Mouse (Mus musculus): ENCODE results near the gene Tfap2d.

Gene Tfap2d

DNA sequence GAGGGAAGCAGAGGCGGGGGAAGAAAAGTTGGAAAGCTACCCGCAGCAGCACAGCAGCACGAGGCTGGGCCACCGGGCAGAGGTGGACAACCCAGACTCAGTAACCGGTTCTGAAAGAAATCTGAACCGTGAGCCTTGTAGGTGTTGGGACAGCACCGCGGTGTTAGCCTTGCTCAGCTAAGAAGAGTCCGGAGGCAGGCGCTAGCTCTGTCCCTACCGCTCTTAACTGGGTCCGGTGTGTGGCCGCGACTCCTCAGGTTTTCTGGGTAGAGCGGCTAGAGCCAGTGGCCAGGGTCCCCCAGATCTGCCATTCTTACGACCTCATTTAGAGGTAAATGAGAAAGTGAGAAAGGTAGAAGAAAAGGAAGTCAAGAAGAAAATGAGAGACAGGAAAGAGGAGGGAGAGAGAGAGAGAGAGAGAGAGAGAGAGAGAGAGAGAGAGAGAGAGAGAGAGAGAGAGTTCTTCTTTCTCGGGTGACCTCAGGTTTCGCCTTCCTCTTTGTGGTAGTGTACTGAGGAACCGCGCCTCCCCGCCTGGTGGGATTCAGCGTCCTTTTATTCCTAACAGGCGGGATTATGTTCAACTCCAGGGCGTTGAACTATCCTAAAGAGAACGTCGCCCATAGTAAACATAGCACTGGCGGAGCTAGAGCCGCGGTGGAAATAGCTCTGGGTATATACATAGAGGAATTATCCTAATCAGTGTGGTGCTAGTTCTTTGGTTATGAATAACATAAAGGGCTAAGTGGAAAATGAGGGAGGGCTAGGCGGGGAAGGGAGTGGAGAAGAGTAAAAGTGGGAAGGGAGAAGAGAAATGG, 107.6 kb downstream of the Tfap2d start:
- no peak for DNase-seq (ENCODE audit: low read depth, low spot score)

DNA sequence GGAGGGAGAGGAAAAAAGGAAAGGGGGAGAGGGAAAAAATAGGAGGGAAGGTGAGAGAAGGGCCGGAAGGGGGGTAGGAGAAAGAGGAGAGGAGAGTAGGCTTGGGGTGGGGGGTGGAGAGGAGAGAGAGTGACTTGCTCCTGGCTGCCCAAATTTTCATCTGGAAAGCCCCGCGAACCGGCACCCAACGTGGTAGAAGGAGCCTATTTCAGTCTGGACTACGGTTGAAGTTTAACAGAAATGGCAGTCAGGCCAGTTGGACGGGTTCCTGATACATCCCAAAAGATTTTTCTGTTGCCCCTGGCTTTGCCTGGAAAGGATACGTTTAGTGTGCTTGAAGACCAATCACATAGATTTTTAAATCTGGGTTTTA, 108.2 kb downstream of the Tfap2d start:
- DNase-seq (ENCODE audit: low read depth, low spot score): no peak

DNA sequence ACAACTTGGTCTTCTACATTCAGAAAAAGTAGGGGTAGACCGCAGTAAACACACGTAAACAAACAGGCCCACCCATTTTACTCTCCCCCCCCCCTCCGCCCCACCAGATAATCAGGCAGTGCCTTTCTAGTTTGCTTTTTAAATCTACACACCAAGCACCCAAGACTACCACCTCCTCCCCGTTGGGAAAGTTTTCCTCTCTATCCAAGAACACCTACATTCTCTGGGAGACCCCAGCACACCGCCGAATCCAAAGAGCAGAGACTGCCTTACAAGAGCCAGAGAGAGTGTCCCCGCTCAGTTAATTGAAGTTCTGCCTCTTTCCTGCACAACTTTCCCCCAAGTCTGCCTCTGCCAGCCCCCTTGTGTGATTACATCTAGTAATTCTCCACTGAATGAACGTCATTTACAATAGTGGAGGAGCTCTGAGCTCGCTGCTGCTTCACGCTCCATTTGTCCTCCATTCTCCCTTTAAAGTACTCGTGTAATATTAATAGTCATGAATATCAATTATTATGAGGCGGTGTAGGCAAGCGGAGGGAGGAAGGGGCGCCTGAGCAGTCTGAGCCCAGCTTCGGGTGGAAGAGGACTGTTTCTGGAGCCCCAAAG, 108.8 kb downstream of the Tfap2d start:
- DNase-seq (ENCODE audit: low read depth, low spot score): no peak

DNA sequence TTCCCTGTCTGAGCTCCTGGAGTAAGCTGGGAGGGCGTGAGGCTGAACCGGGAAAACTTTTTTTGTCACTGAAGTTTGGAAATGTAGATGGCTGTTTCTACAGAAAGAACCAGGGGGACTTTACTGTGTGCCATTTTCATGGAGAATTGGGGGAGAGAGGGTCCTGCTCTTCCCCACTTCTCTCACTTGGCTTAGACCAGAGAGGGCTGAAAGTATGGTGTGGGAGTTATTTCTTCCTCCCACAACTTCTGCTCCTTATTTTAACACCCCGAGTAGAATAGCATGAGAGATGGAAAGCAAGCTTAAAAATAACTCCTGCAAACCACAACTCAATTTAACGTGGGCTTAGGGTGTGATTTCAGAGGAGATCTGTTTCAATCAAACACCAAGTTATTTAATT, 109.9 kb downstream of the Tfap2d start:
- DNase-seq (ENCODE audit: low read depth, low spot score): no peak

DNA sequence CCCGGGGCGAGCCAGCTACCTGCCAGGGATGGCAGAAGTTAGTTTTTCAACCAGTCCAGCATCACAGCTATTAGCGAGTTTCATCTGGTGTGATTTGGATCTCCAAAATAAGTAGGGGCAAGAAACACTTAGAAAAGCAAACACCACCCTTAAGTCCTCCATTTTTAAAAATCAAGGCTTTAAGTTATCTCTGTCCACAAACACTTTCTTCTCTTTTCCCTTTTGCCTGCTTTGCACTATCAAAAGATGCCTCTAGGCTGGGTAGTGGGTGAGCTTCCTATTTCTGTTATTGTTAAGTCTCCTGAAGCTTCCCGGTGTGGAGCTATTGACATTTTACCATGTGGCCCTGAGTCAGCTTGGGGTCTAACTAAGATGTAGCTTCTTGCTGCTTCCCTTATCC, 110.3 kb downstream of the Tfap2d start:
- no peak for DNase-seq (ENCODE audit: low read depth, low spot score)

DNA sequence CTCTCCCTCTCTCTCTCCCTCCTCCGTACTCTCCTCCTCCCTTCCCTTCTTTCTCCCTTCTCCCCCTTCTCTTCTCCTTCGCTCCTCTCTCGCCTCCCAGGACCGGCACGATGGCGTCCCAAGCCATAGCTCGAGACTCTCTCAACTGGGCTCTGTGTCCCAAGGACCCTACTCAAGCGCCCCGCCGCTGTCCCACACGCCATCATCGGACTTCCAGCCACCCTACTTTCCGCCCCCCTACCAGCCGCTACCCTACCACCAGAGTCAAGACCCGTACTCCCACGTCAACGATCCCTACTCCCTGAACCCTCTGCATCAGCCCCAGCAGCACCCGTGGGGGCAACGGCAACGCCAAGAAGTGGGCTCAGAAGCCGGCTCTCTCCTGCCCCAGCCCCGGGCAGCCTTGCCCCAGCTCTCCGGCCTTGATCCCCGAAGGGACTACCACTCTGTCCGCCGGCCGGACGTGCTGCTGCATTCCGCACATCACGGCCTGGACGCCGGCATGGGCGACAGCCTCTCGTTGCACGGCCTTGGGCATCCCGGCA, 111.1 kb downstream of the Tfap2d start:
- DNase-seq (ENCODE audit: low read depth, low spot score): no peak
